Mouse (Mus musculus) midbrain, embryonic 12.5 days (tissue): ENCODE measurements around the gene Zfp410. TPM values are rescaled to one million over a fixed set of nuclear protein-coding genes. Genes with fewer than 3 reads are reported as not detected.
A peak's percentile ranks its signal among the peaks of the same experiment; 100 is the strongest.

Experiments
- ATAC-seq: fragments of 200-750 bp; cut with Nextera tagmentation; 2 replicates; pipeline ENCODE4 v1.8.0; 2017; ENCODE audit warnings: low read depth, moderate TSS enrichment, moderate library complexity; ENCODE audit not compliant: low FRiP score
- H3K27ac ChIP-seq: fragments of 300-500 bp; sonication (generic); replicated peaks from 2 replicates; pipeline ENCODE4 v1.5.1; 2016; ENCODE audit warnings: mild to moderate bottlenecking
- H3K27me3 ChIP-seq: fragments of 300-500 bp; sonication (generic); 2 replicates; pipeline ENCODE4 v1.6.1; 2016; ENCODE audit warnings: mild to moderate bottlenecking
- H3K36me3 ChIP-seq: fragments of 300-500 bp; sonication (generic); 2 replicates; pipeline ENCODE4 v1.6.1; 2016
- H3K4me1 ChIP-seq: fragments of 300-500 bp; sonication (generic); 2 replicates; pipeline ENCODE4 v1.6.1; 2016
- H3K4me2 ChIP-seq: fragments of 300-500 bp; sonication (generic); replicated peaks from 2 replicates; pipeline ENCODE4 v1.6.1; 2016; ENCODE audit warnings: mild to moderate bottlenecking, moderate library complexity
- H3K4me3 ChIP-seq: fragments of 300-500 bp; sonication (generic); 2 replicates; pipeline ENCODE4 v1.5.1; 2016; ENCODE audit warnings: mild to moderate bottlenecking
- H3K9ac ChIP-seq: fragments of 300-500 bp; sonication (generic); replicated peaks from 2 replicates; pipeline ENCODE4 v1.6.1; 2016; ENCODE audit warnings: mild to moderate bottlenecking, moderate library complexity
- H3K9me3 ChIP-seq: fragments of 300-500 bp; sonication (generic); 2 replicates; pipeline ENCODE4 v1.6.1; 2016; ENCODE audit warnings: mild to moderate bottlenecking
- WGBS: fragments of 180-500 bp; shearing (Covaris S2); methylation state at CpG from one replicate; pipeline ENCODE4 v1.1.7; 2016; 5-methylcytosine and 5-hydroxymethylcytosine counted together
- polyA plus RNA-seq: library from polyadenylated mRNA; unstranded; fragments of >200 nt; fragmentation: Nextera tagmentation; extraction: Ambion mirVana; gene quantifications from 2 replicates; pipeline ENCODE4 v1.2.1, GENCODE M21; 2016

Zfp410 gene
- polyA plus RNA-seq, 1 experiment from 2014 or later = 117 TPM

- H3K36me3 ChIP-seq = peaks cover 8% of the 10 kb centered on the region; the same call in 1 of the 2 replicates
- WGBS = 72% methylated on average over 2 of the region's 2 CpGs
- no peaks in the 10 kb centered on the region for H3K9me3 ChIP-seq
- no peak overlapping the region for H3K9ac ChIP-seq
- H3K4me3 ChIP-seq = peak overlapping the region; percentile 97
- peaks cover 21% of the 10 kb centered on the region for H3K4me1 ChIP-seq
- H3K4me2 ChIP-seq = peak overlapping the region; percentile 86
- H3K27me3 ChIP-seq = no peaks in the 10 kb centered on the region
- no peak for ATAC-seq
- no peak overlapping the region for H3K27ac ChIP-seq
Observed at GRCm38 (mm10) chr12:84362872-84363271, 46.2 kb downstream of the Zfp410 start.

GRCm38 (mm10) chr12:84364291-84364690 lies 47.6 kb downstream of the Zfp410 start:
- no peak for ATAC-seq
- 89% methylated on average over 9 of the region's 9 CpGs for WGBS

GRCm38 (mm10) chr12:84365137-84365536 lies 48.5 kb downstream of the Zfp410 start:
- 96% methylated on average over 6 of the region's 6 CpGs for WGBS
- Histone ChIP-seq H3K4me3 (no peak overlapping the region), H3K9ac (no peak overlapping the region), H3K4me1 (peaks cover 21% of the 10 kb centered on the region), H3K27me3 (no peaks in the 10 kb centered on the region), H3K27ac (no peak overlapping the region), H3K4me2 (no peak overlapping the region), H3K9me3 (no peaks in the 10 kb centered on the region), H3K36me3 (peaks cover 30% of the 10 kb centered on the region)
- ATAC-seq = no peak

More at GRCm38 (mm10) chr12:84364291-84364690, 47.6 kb downstream of the Zfp410 start:
- Histone ChIP-seq H3K4me2 (no peak overlapping the region), H3K27ac (no peak overlapping the region), H3K36me3 (peaks cover 22% of the 10 kb centered on the region), H3K27me3 (no peaks in the 10 kb centered on the region), H3K4me1 (peaks cover 21% of the 10 kb centered on the region), H3K9ac (no peak overlapping the region), H3K4me3 (no peak overlapping the region), H3K9me3 (no peaks in the 10 kb centered on the region)

- no peak overlapping the region for H3K27ac ChIP-seq
- ATAC-seq = no peak
- no peaks in the 10 kb centered on the region for H3K27me3 ChIP-seq
- no peaks in the 10 kb centered on the region for H3K9me3 ChIP-seq
- H3K36me3 ChIP-seq = peaks cover 49% of the 10 kb centered on the region
- H3K4me2 ChIP-seq = no peak overlapping the region
- H3K4me1 ChIP-seq = peaks cover 10% of the 10 kb centered on the region
- 73% methylated on average over 9 of the region's 9 CpGs for WGBS
- no peak overlapping the region for H3K9ac ChIP-seq
- H3K4me3 ChIP-seq = no peak overlapping the region
Observed at GRCm38 (mm10) chr12:84366971-84367370, 50.3 kb downstream of the Zfp410 start.

DNA sequence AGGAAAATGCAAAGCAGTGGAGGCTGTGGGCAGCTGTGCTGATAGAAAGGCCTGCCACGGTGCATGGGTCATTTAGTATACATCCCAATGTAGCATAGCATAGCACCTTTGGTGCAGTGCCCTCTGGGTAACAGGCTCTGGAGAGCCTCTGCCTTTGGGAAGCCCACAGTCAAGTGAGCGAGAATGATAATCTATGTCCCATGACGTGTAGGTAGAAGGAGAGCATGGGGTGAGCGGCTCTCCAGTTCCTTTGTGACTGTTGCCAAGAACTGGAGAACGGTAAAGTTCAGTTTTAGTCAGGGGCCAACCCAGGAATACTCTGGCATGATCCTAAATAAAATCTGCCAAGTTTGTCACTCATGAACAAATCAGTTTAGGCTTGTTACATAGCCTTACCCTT lies 55.0 kb downstream of the Zfp410 start:
- H3K4me1 ChIP-seq = no peaks in the 10 kb centered on the region

GRCm38 (mm10) chr12:84373831-84374481 lies 57.3 kb downstream of the Zfp410 start:
- ATAC-seq = no peak
- H3K4me3 ChIP-seq = no peak overlapping the region
- H3K27me3 ChIP-seq = no peaks in the 10 kb centered on the region
- no peak overlapping the region for H3K9ac ChIP-seq
- WGBS = 89% methylated on average over 6 of the region's 6 CpGs
- peaks cover 48% of the 10 kb centered on the region for H3K36me3 ChIP-seq
- no peaks in the 10 kb centered on the region for H3K9me3 ChIP-seq
- H3K4me1 ChIP-seq = no peaks in the 10 kb centered on the region
- H3K27ac ChIP-seq = no peak overlapping the region
- no peak overlapping the region for H3K4me2 ChIP-seq

More for the DNA sequence above, 55.0 kb downstream of the Zfp410 start:
- H3K9ac ChIP-seq = no peak overlapping the region
- no peak for ATAC-seq
- H3K9me3 ChIP-seq = no peaks in the 10 kb centered on the region
- 95% methylated on average over 5 of the region's 5 CpGs for WGBS
- peaks cover 66% of the 10 kb centered on the region for H3K36me3 ChIP-seq
- no peaks in the 10 kb centered on the region for H3K27me3 ChIP-seq
- no peak overlapping the region for H3K4me3 ChIP-seq
- H3K27ac ChIP-seq = no peak overlapping the region
- no peak overlapping the region for H3K4me2 ChIP-seq

GRCm38 (mm10) chr12:84382369-84382768 lies 65.7 kb downstream of the Zfp410 start:
- no peak overlapping the region for H3K4me2 ChIP-seq
- no peaks in the 10 kb centered on the region for H3K27me3 ChIP-seq
- no peak overlapping the region for H3K4me3 ChIP-seq
- no peak for ATAC-seq
- H3K36me3 ChIP-seq = no peaks in the 10 kb centered on the region
- H3K9me3 ChIP-seq = no peaks in the 10 kb centered on the region
- WGBS = 89% methylated on average over 4 of the region's 4 CpGs
- H3K4me1 ChIP-seq = no peaks in the 10 kb centered on the region
- H3K9ac ChIP-seq = no peak overlapping the region
- no peak overlapping the region for H3K27ac ChIP-seq

DNA sequence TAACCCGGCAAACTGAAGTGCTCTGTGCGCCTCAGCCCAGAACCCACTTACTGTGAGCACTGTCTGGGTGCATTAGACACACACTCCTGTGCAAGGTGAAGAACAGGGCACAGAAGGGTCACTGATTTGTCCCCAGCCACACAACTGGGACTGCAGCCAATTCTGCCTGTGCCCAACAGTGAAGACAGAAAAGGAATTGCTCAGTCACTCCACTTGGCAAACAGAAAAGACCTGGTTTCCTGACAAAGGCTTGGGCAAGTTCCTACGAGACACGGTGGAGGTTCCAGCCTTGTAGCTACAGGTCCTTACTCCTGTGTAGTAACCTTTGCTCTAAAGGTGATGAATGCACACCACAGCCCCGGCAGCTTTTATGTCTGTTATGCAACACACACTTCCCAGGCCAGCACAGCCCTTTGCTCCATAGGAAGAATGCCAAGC lies 68.0 kb downstream of the Zfp410 start:
- no peaks in the 10 kb centered on the region for H3K9me3 ChIP-seq
- 87% methylated on average over 5 of the region's 5 CpGs for WGBS
- H3K27ac ChIP-seq = no peak overlapping the region
- no peaks in the 10 kb centered on the region for H3K27me3 ChIP-seq
- no peak overlapping the region for H3K4me3 ChIP-seq
- H3K36me3 ChIP-seq = no peaks in the 10 kb centered on the region
- no peaks in the 10 kb centered on the region for H3K4me1 ChIP-seq
- H3K4me2 ChIP-seq = no peak overlapping the region
- H3K9ac ChIP-seq = no peak overlapping the region
- no peak for ATAC-seq

DNA sequence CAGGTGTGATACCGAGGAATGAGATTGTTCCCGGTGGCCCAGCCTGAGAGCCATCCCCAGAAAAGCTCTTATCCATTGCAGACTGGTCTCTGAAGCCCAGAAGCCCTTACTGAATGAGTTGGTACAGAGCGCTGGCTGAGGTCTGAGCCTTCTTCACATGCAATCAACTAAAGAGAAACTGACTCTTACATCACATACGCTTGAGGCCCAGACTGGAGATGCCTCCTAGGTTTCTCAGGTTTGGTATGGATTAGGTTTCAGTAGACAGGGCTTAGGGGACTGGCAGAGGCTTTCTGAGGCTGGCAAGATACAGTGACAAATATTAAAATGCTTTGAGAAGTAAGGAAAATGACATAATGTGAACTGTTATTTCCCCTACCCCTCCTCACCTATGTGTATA lies 68.8 kb downstream of the Zfp410 start:
- WGBS = 92% methylated on average over 4 of the region's 4 CpGs
- Histone ChIP-seq H3K4me3 (no peak overlapping the region), H3K27me3 (no peaks in the 10 kb centered on the region), H3K27ac (no peak overlapping the region), H3K9me3 (no peaks in the 10 kb centered on the region), H3K4me1 (no peaks in the 10 kb centered on the region), H3K36me3 (no peaks in the 10 kb centered on the region), H3K9ac (no peak overlapping the region), H3K4me2 (no peak overlapping the region)
- no peak for ATAC-seq

GRCm38 (mm10) chr12:84388097-84388496 lies 71.4 kb downstream of the Zfp410 start:
- no peak for ATAC-seq
- Histone ChIP-seq H3K4me1 (no peaks in the 10 kb centered on the region), H3K4me3 (no peak overlapping the region), H3K27me3 (no peaks in the 10 kb centered on the region), H3K27ac (no peak overlapping the region), H3K9me3 (no peaks in the 10 kb centered on the region), H3K4me2 (no peak overlapping the region), H3K36me3 (no peaks in the 10 kb centered on the region), H3K9ac (no peak overlapping the region)
- WGBS = 81% methylated on average over 8 of the region's 8 CpGs

GRCm38 (mm10) chr12:84388774-84389400 lies 72.2 kb downstream of the Zfp410 start:
- H3K27ac ChIP-seq = no peak overlapping the region
- no peak for ATAC-seq
- no peaks in the 10 kb centered on the region for H3K9me3 ChIP-seq
- no peaks in the 10 kb centered on the region for H3K27me3 ChIP-seq
- H3K36me3 ChIP-seq = no peaks in the 10 kb centered on the region
- 78% methylated on average over 14 of the region's 14 CpGs for WGBS
- H3K4me2 ChIP-seq = no peak overlapping the region
- no peak overlapping the region for H3K4me3 ChIP-seq
- no peak overlapping the region for H3K9ac ChIP-seq
- H3K4me1 ChIP-seq = no peaks in the 10 kb centered on the region

DNA sequence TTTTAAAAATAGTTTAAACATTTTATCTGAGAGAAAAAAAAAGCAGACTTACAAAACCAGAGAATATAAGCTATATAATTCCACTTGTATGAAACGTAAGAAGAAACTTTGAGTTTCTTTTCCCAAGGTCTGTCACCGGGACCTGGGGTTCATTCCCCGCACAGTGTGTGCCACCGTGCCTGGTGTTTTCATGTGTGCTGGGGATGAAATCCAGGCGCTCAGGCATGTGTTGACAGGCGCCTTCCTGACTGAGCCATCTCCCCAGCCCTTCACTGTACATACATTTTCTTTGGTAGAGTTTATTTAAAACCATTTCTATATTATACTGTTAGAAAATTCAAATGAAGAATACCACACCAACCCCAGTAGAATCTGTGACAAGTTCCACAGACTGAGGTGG lies 73.7 kb downstream of the Zfp410 start:
- H3K27ac ChIP-seq = no peak overlapping the region
- ATAC-seq = no peak
- no peak overlapping the region for H3K4me2 ChIP-seq
- no peak overlapping the region for H3K9ac ChIP-seq
- no peak overlapping the region for H3K4me3 ChIP-seq
- H3K9me3 ChIP-seq = no peaks in the 10 kb centered on the region
- 83% methylated on average over 6 of the region's 6 CpGs for WGBS
- no peaks in the 10 kb centered on the region for H3K4me1 ChIP-seq
- H3K36me3 ChIP-seq = no peaks in the 10 kb centered on the region
- no peaks in the 10 kb centered on the region for H3K27me3 ChIP-seq
